Mouse (Mus musculus) monocyte, adult 5-6 weeks (primary cell): Measurements from ENCODE around the gene Gpt2. TPM values are rescaled to one million over a fixed set of nuclear protein-coding genes. Genes with fewer than 3 reads are reported as not detected.

Source experiments
- ATAC-seq: fragments of 153-309, 156-312 bp; replicated peaks from 2 replicates; pipeline ENCODE4 v1.8.0; 2017; ENCODE audit warnings: mild to moderate bottlenecking; ENCODE audit not compliant: low TSS enrichment, insufficient number of reproducible peaks, severe bottlenecking, poor library complexity, low FRiP score
- total RNA-seq: library from RNA; stranded (forward); fragments of 200-1000, 200-491, 200-594 nt; gene quantifications from 3 replicates; pipeline ENCODE4 v1.2.3, GENCODE M21; 2017

The Gpt2 gene
- total RNA-seq: 0.29 to 1.3 TPM in 2 of 3 replicates, not detected in the other

GRCm38 (mm10) chr8:85492125-85492875 lies at the start of gene Gpt2:
Gpt2 (plus strand) TSS chr8:85492576.
- peak; percentile 95 for ATAC-seq

- no peak for ATAC-seq
These were observed 48.3 kb upstream of the Gpt2 start for GRCm38 (mm10) chr8:85444092-85444491.

- ATAC-seq: no peak
These were observed 46.3 kb upstream of the Gpt2 start for GRCm38 (mm10) chr8:85445936-85446685.

- ATAC-seq: no peak
These were observed 42.0 kb upstream of the Gpt2 start for GRCm38 (mm10) chr8:85450335-85450734.

GRCm38 (mm10) chr8:85452328-85452727 lies 40.0 kb upstream of the Gpt2 start:
- ATAC-seq: no peak

GRCm38 (mm10) chr8:85453256-85453655 lies 39.1 kb upstream of the Gpt2 start:
- no peak for ATAC-seq

- ATAC-seq: no peak
These were observed 37.6 kb upstream of the Gpt2 start for GRCm38 (mm10) chr8:85454750-85455149.

- peak; percentile 55; the same call in 1 of the 2 replicates for ATAC-seq
These were observed 35.8 kb upstream of the Gpt2 start for GRCm38 (mm10) chr8:85456536-85456935.

GRCm38 (mm10) chr8:85459582-85459981 lies 32.8 kb upstream of the Gpt2 start:
- ATAC-seq: no peak

- no peak for ATAC-seq
These were observed 31.6 kb upstream of the Gpt2 start for GRCm38 (mm10) chr8:85460804-85461203.

GRCm38 (mm10) chr8:85461377-85461776 lies 31.0 kb upstream of the Gpt2 start:
- ATAC-seq: no peak

- no peak for ATAC-seq
These were observed 29.9 kb upstream of the Gpt2 start for GRCm38 (mm10) chr8:85462441-85462840.

GRCm38 (mm10) chr8:85464316-85464715 lies 28.1 kb upstream of the Gpt2 start:
- no peak for ATAC-seq

- ATAC-seq: no peak
These were observed 26.3 kb upstream of the Gpt2 start for GRCm38 (mm10) chr8:85466056-85466455.

- ATAC-seq: no peak
These were observed 21.6 kb upstream of the Gpt2 start for GRCm38 (mm10) chr8:85470753-85471152.

GRCm38 (mm10) chr8:85472800-85473199 lies 19.6 kb upstream of the Gpt2 start:
- ATAC-seq: no peak

- ATAC-seq: no peak
These were observed 19.1 kb upstream of the Gpt2 start for GRCm38 (mm10) chr8:85473246-85473645.

- ATAC-seq: no peak
These were observed 17.5 kb upstream of the Gpt2 start for GRCm38 (mm10) chr8:85474924-85475323.

- ATAC-seq: no peak
These were observed 15.3 kb upstream of the Gpt2 start for GRCm38 (mm10) chr8:85476970-85477545.

- ATAC-seq: no peak
These were observed 14.0 kb upstream of the Gpt2 start for GRCm38 (mm10) chr8:85478397-85478796.
